10 mouse cellular contexts compared by ENCODE assay signal in the genomic region with DNA sequence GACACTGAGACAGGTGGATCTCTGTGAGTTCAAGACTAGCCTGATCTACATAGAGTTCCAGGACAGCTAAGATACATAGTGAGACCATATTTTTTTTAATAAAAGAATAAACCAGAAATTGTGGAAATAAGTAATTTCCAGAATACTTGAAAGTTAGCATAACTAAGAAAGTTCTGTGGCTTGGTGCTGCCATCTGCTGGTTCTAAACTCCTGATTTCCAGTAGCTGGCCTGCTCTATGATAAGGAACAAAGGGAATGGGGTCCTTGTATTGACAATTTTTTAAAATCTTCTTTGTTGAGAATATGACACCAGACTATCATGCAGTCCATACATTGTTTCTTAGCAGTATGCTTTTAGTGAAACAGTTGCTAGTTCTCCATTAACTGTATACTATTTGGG. TPM values are rescaled to one million over a fixed set of nuclear protein-coding genes. Genes with fewer than 3 reads are reported as not detected.
DNase-seq lines count a peak whose midpoint lies in the region; ATAC-seq and TF ChIP-seq lines count a peak whose summit lies in the region.
"Had no signal": no experiment of that assay in that cellular context is flagged by ENCODE, and none has a peak within 500 bp of the region (broad histone marks: within the 10 kb centered on the region; RNA-seq: fewer than 3 reads in every experiment).

No protein-coding gene starts in this region.

- no peaks in the 10 kb centered on the region for H3K9me3 ChIP-seq in heart, embryonic 11.5 days (replicated peaks; ENCODE audit: control insufficient read depth, low read length)
- H3K9me3 ChIP-seq in midbrain, postnatal 0 days (ENCODE audit: low read length) = no peaks in the 10 kb centered on the region
- H3K9me3 ChIP-seq in midbrain, embryonic 16.5 days (replicated peaks; ENCODE audit: control insufficient read depth, low read length, poor library complexity, severe bottlenecking) = no peaks in the 10 kb centered on the region
- no peaks in the 10 kb centered on the region for H3K9me3 ChIP-seq in lung, postnatal 0 days (ENCODE audit: low read length)
- H3K9me3 ChIP-seq: forebrain, embryonic 13.5 days had no signal

- peak; percentile 59 for DNase-seq in heart, postnatal 4 days
- peak; percentile 68 for DNase-seq in midbrain, postnatal 0 days (ENCODE audit: low spot score)
- DNase-seq in adrenal gland, postnatal 36 days = peak; percentile 26 to 58
- DNase-seq in lung, postnatal 0 days (ENCODE audit: low spot score) = peak; percentile 46
- no peak for DNase-seq in ovary, postnatal 36 days (ENCODE audit: low spot score)
- no peak for DNase-seq in frontal cortex, postnatal 10 days (ENCODE audit: low spot score in 2 of 2)

- H3K4me2 ChIP-seq in heart, embryonic 11.5 days = no peak overlapping the region
- H3K4me2 ChIP-seq in midbrain, postnatal 0 days (ENCODE audit: low read depth, low read length, poor library complexity, severe bottlenecking) = no peak overlapping the region
- no peak overlapping the region for H3K4me2 ChIP-seq in midbrain, embryonic 16.5 days (ENCODE audit: low read length)
- H3K4me2 ChIP-seq in lung, postnatal 0 days (replicated peaks; ENCODE audit: low read depth, low read length) = no peak overlapping the region
- H3K4me2 ChIP-seq: forebrain, embryonic 13.5 days had no signal

- H3K9ac ChIP-seq in heart, embryonic 11.5 days (ENCODE audit: low read depth, low read length) = no peak overlapping the region
- no peak overlapping the region for H3K9ac ChIP-seq in midbrain, postnatal 0 days (replicated peaks; ENCODE audit: low read length, poor library complexity, severe bottlenecking)
- H3K9ac ChIP-seq in midbrain, embryonic 16.5 days (ENCODE audit: low read depth, low read length) = no peak overlapping the region
- H3K9ac ChIP-seq in lung, postnatal 0 days (replicated peaks; ENCODE audit: low read depth) = no peak overlapping the region
- H3K9ac ChIP-seq: forebrain, embryonic 13.5 days had no signal

- H3K4me1 ChIP-seq in heart, embryonic 11.5 days (ENCODE audit: control insufficient read depth, insufficient read depth, low read length) = no peaks in the 10 kb centered on the region
- no peaks in the 10 kb centered on the region for H3K4me1 ChIP-seq in midbrain, postnatal 0 days (ENCODE audit: insufficient read depth, low read length)
- H3K4me1 ChIP-seq in midbrain, embryonic 16.5 days (ENCODE audit: control insufficient read depth, insufficient read depth, low read length) = no peaks in the 10 kb centered on the region
- no peaks in the 10 kb centered on the region for H3K4me1 ChIP-seq in lung, postnatal 0 days (ENCODE audit: insufficient read depth, low read depth, low read length)

- no peak for TF ChIP-seq EP300 in lung, postnatal 0 days (IDR thresholded peaks at IDR 0.05)

- H3K4me3 ChIP-seq in heart, embryonic 11.5 days (ENCODE audit: low read depth, low read length) = no peak overlapping the region
- no peak overlapping the region for H3K4me3 ChIP-seq in midbrain, postnatal 0 days (ENCODE audit: low read depth, low read length)
- no peak overlapping the region for H3K4me3 ChIP-seq in midbrain, embryonic 16.5 days (ENCODE audit: low read depth, low read length)
- H3K4me3 ChIP-seq in lung, postnatal 0 days (ENCODE audit: low read depth, low read length) = no peak overlapping the region
- H3K4me3 ChIP-seq: forebrain, embryonic 13.5 days had no signal

- no peak for ATAC-seq in heart, embryonic 11.5 days (replicated peaks; ENCODE audit: insufficient number of reproducible peaks, low FRiP score, low TSS enrichment)
- no peak for ATAC-seq in midbrain, postnatal 0 days (ENCODE audit: low FRiP score)
- ATAC-seq in midbrain, embryonic 16.5 days = no peak
- ATAC-seq in lung, postnatal 0 days = no peak
- ATAC-seq: forebrain, embryonic 13.5 days had no signal

- H3K36me3 ChIP-seq in heart, embryonic 11.5 days (ENCODE audit: control insufficient read depth, insufficient read depth, low read length) = peaks cover 11% of the 10 kb centered on the region
- H3K36me3 ChIP-seq in midbrain, postnatal 0 days (ENCODE audit: insufficient read depth, low read length) = peaks cover 16% of the 10 kb centered on the region; the same call in 1 of the 2 replicates
- H3K36me3 ChIP-seq in midbrain, embryonic 16.5 days (ENCODE audit: control insufficient read depth, insufficient read depth, low read length) = no peaks in the 10 kb centered on the region
- H3K36me3 ChIP-seq in lung, postnatal 0 days (ENCODE audit: insufficient read depth, low read length) = no peaks in the 10 kb centered on the region

- H3K27ac ChIP-seq in heart, embryonic 11.5 days (ENCODE audit: low read depth, low read length) = no peak overlapping the region
- no peak overlapping the region for H3K27ac ChIP-seq in midbrain, postnatal 0 days (ENCODE audit: low read depth, low read length)
- no peak overlapping the region for H3K27ac ChIP-seq in midbrain, embryonic 16.5 days (ENCODE audit: low read length)
- H3K27ac ChIP-seq in lung, postnatal 0 days (ENCODE audit: low read length) = no peak overlapping the region
- H3K27ac ChIP-seq: forebrain, embryonic 13.5 days had no signal

- no peaks in the 10 kb centered on the region for H3K27me3 ChIP-seq in heart, embryonic 11.5 days (ENCODE audit: control insufficient read depth, insufficient read depth, low read length)
- H3K27me3 ChIP-seq in midbrain, postnatal 0 days (ENCODE audit: insufficient read depth, low read length) = no peaks in the 10 kb centered on the region
- H3K27me3 ChIP-seq in midbrain, embryonic 16.5 days (ENCODE audit: control insufficient read depth, insufficient read depth, low read depth, low read length) = no peaks in the 10 kb centered on the region
- no peaks in the 10 kb centered on the region for H3K27me3 ChIP-seq in lung, postnatal 0 days (replicated peaks; ENCODE audit: insufficient read depth, low read length)
- H3K27me3 ChIP-seq: forebrain, embryonic 13.5 days had no signal

- TF ChIP-seq CTCF in midbrain, postnatal 0 days (IDR thresholded peaks at IDR 0.05) = peak; percentile 79
- TF ChIP-seq CTCF in lung, postnatal 0 days (IDR thresholded peaks at IDR 0.05) = peak; percentile 62

RNA-seq across cellular contexts. Expression of gene Kcnh3, which starts 25.9 kb away (rescaled TPM):
- total RNA-seq in heart, postnatal 4 days (2021) = under 1 TPM; 0.41 to 0.54 TPM
- polyA plus RNA-seq in heart, embryonic 11.5 days (2014; fragmentation: Nextera tagmentation; extraction: Ambion mirVana) = 0.14 TPM in 1 of 2 replicates, not detected in the other
- 1.6 and 3.6 TPM in 2 replicates for total RNA-seq in midbrain, postnatal 0 days (2014; rRNA removed)
- polyA plus RNA-seq in midbrain, postnatal 0 days (2015; fragmentation: Nextera tagmentation; extraction: Ambion mirVana) = 0.60 and 0.67 TPM in 2 replicates
- polyA plus RNA-seq in midbrain, embryonic 16.5 days (2015; fragmentation: Nextera tagmentation; extraction: Ambion mirVana) = 0.25 and 0.50 TPM in 2 replicates
- total RNA-seq in adrenal gland, postnatal 36 days (2021) = 1 to 10 TPM in 1 of 2 experiments, under 1 TPM in 1; 0.40 to 1.2 TPM
- 0.21 and 0.63 TPM in 2 replicates for polyA plus RNA-seq in lung, postnatal 0 days (2015; fragmentation: Nextera tagmentation; extraction: Ambion mirVana)
- total RNA-seq: megakaryocyte, adult 5-6 weeks had no signal

RNA-seq across cellular contexts. Expression of gene Mcrs1, which starts 53.0 kb away (rescaled TPM):
- total RNA-seq in heart, postnatal 4 days (2021) = 10 to 100 TPM; 82.4 to 88.4 TPM
- 154 and 162 TPM in 2 replicates for polyA plus RNA-seq in heart, embryonic 11.5 days (2014; fragmentation: Nextera tagmentation; extraction: Ambion mirVana)
- 223 and 225 TPM in 2 replicates for total RNA-seq in midbrain, postnatal 0 days (2014; rRNA removed)
- polyA plus RNA-seq in midbrain, postnatal 0 days (2015; fragmentation: Nextera tagmentation; extraction: Ambion mirVana) = 207 and 222 TPM in 2 replicates
- polyA plus RNA-seq in midbrain, embryonic 16.5 days (2015; fragmentation: Nextera tagmentation; extraction: Ambion mirVana) = 209 and 211 TPM in 2 replicates
- 10 to 100 TPM; 37.8 to 48.2 TPM for total RNA-seq in adrenal gland, postnatal 36 days (2021)
- 96.9 and 102 TPM in 2 replicates for polyA plus RNA-seq in lung, postnatal 0 days (2015; fragmentation: Nextera tagmentation; extraction: Ambion mirVana)

Comparison
In these comparisons a context has a peak if more than half of its experiments do, and no peak if none do; other contexts are left out.
1. DNase-seq: peak in heart, postnatal 4 days (single experiment), midbrain, postnatal 0 days (single experiment), adrenal gland, postnatal 36 days (2 of 2) and lung, postnatal 0 days (single experiment); none in ovary, postnatal 36 days (single experiment) and frontal cortex, postnatal 10 days (0 of 2).